Mouse (Mus musculus) olfactory bulb, adult 2 months (tissue): ENCODE results near the gene 6030445D17Rik. TPM values are rescaled to one million over a fixed set of nuclear protein-coding genes. Genes with fewer than 3 reads are reported as not detected.

ENCODE experiments used
- H3K27ac ChIP-seq: fragments of 200-500 bp; 2 replicates; pipeline ENCODE4 v1.5.1; 2012; ENCODE audit warnings: low read depth, low read length; ENCODE audit not compliant: insufficient read depth
- H3K4me1 ChIP-seq: fragments of 200-500 bp; 2 replicates; pipeline ENCODE4 v1.6.1; 2012; ENCODE audit warnings: low read length; ENCODE audit not compliant: control insufficient read depth, insufficient read depth
- H3K4me3 ChIP-seq: fragments of 200-500 bp; 2 replicates; pipeline ENCODE4 v1.5.1; 2012; ENCODE audit warnings: mild to moderate bottlenecking, low read depth, low read length, moderate library complexity; ENCODE audit not compliant: insufficient read depth
- CTCF ChIP-seq: fragments of 200-500 bp; IDR thresholded peaks from 2 replicates; pipeline ENCODE4 v1.5.1; 2012; ENCODE audit warnings: low read depth, mild to moderate bottlenecking, low read length, moderate library complexity; ENCODE audit not compliant: insufficient read depth
- POLR2A ChIP-seq: fragments of 200-500 bp; IDR thresholded peaks from 2 replicates; pipeline ENCODE4 v1.6.1; 2012; ENCODE audit warnings: mild to moderate bottlenecking, low read depth, low read length, moderate library complexity; ENCODE audit not compliant: insufficient read depth
- WGBS: fragments of 180-500 bp; shearing (Covaris S2); methylation state at CpG from one replicate; pipeline ENCODE4 v1.1.7; 2018; 5-methylcytosine and 5-hydroxymethylcytosine counted together
- polyA plus RNA-seq: library from polyadenylated mRNA; stranded (reverse); fragments of >200 nt; gene quantifications from 2 replicates; pipeline ENCODE4 v1.2.4, GENCODE M21; 2012; ENCODE audit warnings: low replicate concordance; ENCODE audit not compliant: missing spikeins, insufficient read depth, insufficient read length

The 6030445D17Rik gene
- not detected in 2 replicates for polyA plus RNA-seq

DNA sequence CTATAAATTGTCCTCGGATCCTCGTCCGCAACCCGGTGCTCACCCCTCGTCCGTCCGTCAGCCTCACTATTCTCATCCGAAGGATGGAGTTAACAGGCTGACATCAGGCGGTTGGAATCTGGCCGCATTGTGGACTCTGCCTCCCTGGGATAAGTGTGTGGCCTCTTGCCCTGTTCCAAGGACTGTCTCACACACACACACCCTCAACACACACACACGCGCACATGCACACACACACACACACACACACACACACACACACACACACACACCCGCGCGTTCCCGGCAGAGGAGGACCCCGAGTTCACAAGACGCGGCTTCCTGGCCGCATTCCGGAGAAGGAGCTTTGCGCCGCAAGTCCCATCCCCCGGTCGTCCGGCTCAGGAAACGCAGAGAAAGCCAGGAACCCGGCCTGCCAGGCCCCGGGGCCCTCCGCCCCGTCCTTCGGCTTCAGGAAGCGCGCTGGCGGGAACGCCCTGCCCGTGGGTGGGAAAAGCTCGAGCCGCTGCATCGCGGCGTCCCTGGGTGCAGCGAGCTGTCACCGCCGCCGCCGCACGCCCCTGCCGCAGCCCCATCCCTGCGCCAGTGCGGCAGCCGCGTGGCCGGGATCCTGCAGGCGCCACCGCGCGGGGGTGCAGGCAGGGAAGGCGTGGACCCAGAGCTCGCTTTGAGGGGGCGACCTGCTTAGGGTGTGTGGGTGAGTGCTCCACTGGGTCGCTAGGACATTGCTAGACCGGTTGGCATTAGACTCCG lies at the start of gene 6030445D17Rik:
6030445D17Rik (plus strand) TSS at position 165 of the 753 bp plus-strand sequence.
- TF ChIP-seq POLR2A = 0 out of 2 replicates have a peak, but pooled peaks have one; percentile 12
- no peak for TF ChIP-seq CTCF
- 2% methylated on average over 64 of the region's 64 CpGs for WGBS
- peak within 1 kb of the TSS; percentile 73 for H3K4me3 ChIP-seq
- H3K27ac ChIP-seq = peak within 1 kb of the TSS; percentile 37
- H3K4me1 ChIP-seq = peaks cover 4% of the 10 kb centered on the region; the same call in 1 of the 2 replicates

- no peak overlapping the region for H3K27ac ChIP-seq
- H3K4me1 ChIP-seq = peaks cover 7% of the 10 kb centered on the region; the same call in 1 of the 2 replicates
- H3K4me3 ChIP-seq = no peak overlapping the region
- WGBS = 93% methylated on average over 9 of the region's 9 CpGs
- TF ChIP-seq CTCF (no peak), POLR2A (no peak)
Observed at GRCm38 (mm10) chr4:136415477-136415876, 46.6 kb upstream of the 6030445D17Rik start.

DNA sequence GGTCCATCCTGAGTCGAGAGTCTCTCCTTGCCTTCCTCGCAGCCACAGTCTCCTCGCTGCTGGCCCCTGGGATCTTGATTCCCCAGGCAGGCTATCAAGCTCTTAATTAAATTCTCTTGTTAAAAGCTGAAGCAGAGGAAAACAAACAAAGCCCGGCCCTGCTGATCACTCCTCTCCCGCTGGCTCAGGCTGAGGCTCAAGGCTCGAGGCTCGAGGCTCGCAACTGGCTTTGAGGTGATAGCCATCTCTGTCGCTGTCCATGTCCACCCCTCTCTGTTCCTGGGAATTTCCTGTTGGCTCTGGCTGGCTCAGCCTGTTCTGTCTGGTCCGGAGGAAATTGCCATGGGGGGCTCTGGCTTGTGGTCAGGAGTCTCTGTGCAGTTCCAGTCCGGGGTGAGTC lies 43.1 kb upstream of the 6030445D17Rik start:
- TF ChIP-seq CTCF = no peak
- TF ChIP-seq POLR2A = no peak
- no peak overlapping the region for H3K27ac ChIP-seq
- H3K4me3 ChIP-seq = no peak overlapping the region
- peaks cover 17% of the 10 kb centered on the region for H3K4me1 ChIP-seq
- 31% methylated on average over 11 of the region's 11 CpGs for WGBS

DNA sequence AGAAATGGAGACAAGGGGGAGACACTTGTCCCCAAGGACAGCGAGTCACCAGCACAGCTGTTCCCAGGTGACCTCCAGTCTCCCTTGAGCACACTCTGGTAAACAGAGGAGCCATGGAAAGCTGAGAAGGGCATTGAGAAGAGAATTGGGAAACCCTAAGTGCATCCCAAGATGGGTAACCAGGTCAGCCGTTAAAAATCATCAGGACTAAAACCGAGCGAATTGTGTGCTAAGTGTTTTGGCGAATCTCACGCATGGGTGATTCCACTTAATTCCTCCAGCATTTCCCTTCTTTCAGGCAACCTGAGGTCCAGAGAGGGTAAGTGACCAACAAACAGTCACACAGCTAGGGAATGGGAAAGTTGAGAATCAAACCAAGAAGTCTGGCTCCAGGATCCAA lies 42.7 kb upstream of the 6030445D17Rik start:
- peaks cover 21% of the 10 kb centered on the region for H3K4me1 ChIP-seq
- 67% methylated on average over 6 of the region's 6 CpGs for WGBS
- no peak overlapping the region for H3K4me3 ChIP-seq
- no peak overlapping the region for H3K27ac ChIP-seq
- TF ChIP-seq POLR2A = no peak
- TF ChIP-seq CTCF = no peak

GRCm38 (mm10) chr4:136423224-136423623 lies 38.8 kb upstream of the 6030445D17Rik start, which contains the start of gene Htr1d:
TSS of gene Htr1d (plus strand) at chr4:136423524.
- Histone ChIP-seq H3K27ac (no peak within 1 kb of the TSS), H3K4me1 (peaks cover 28% of the 10 kb centered on the region), H3K4me3 (peak within 1 kb of the TSS; percentile 40)
- 82% methylated on average over 9 of the region's 9 CpGs for WGBS
- no peak for TF ChIP-seq POLR2A
- no peak for TF ChIP-seq CTCF

DNA sequence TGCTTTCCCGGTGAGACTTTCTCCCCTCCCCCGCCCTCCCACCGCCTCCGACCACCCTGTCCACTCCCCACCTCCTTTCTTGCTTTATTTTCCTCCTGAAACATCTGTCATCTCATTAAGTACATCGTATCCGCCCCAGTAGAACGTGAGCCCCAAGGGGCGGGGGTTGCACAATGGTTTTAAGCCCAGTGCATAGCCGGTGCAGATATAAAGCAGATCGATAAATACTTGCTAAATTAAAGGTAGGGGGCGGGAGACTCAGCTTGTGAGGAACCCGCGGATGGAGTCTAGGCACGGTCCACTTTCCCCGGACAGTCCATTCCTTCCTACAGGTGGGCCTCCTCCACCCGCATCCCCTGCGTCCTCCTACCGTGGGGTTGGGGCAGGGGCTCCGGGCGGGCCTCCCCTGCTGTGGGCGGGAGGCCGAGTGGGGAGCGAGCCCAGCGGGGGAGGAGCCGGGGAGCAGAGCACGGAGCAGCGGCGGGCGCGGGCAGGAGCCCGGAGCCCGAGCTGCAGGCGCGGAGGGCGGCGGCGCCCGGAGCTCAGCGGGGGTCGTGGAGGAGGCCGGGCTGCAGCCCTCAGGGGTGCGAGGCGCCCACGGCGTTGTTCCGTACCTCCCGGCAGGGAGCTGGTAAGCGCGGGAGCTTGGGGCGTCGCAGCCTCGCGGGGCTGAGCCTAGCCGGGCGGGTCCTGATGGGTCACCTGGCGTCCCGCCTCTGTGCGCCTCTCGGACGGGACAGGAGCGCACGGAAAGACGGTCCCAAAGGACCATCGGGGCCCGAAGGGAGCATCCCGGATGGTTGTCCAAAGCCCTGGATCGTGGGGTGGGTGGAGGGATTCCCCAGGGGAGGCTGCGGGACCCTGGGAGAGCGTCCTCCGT lies 37.7 kb upstream of the 6030445D17Rik start:
- 1% methylated on average over 68 of the region's 70 CpGs for WGBS

DNA sequence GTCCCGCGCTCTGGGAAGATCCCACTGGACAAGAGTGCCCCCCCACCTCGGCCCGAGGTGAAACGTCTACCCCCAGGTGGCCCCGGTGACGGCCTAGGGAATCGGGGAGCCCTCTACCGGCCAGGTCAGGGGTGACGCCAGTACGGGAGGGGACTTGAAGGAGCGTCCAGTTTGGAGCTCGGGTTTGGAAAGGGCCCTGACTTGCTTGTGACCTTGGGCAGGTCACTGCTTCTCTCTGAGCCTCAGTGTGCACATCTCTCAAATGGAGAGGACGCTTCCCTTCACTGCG lies 37.1 kb upstream of the 6030445D17Rik start:
- TF ChIP-seq CTCF (no peak; the same call in 1 of the 2 replicates), POLR2A (no peak)
- Histone ChIP-seq H3K27ac (no peak overlapping the region), H3K4me3 (peak overlapping the region; percentile 40), H3K4me1 (peaks cover 21% of the 10 kb centered on the region)
- 6% methylated on average over 15 of the region's 15 CpGs for WGBS

More for the DNA sequence above, 37.7 kb upstream of the 6030445D17Rik start:
- TF ChIP-seq CTCF (no peak), POLR2A (no peak)
- peak overlapping the region; percentile 40 for H3K4me3 ChIP-seq
- no peak overlapping the region for H3K27ac ChIP-seq
- H3K4me1 ChIP-seq = peaks cover 21% of the 10 kb centered on the region

GRCm38 (mm10) chr4:136430609-136431375 lies 31.3 kb upstream of the 6030445D17Rik start:
- 47% methylated on average over 11 of the region's 11 CpGs for WGBS
- H3K27ac ChIP-seq = no peak overlapping the region
- TF ChIP-seq CTCF (no peak), POLR2A (no peak)
- no peak overlapping the region for H3K4me3 ChIP-seq
- H3K4me1 ChIP-seq = no peaks in the 10 kb centered on the region

GRCm38 (mm10) chr4:136431376-136431693 lies 30.7 kb upstream of the 6030445D17Rik start:
- TF ChIP-seq POLR2A (no peak), CTCF (no peak)
- Histone ChIP-seq H3K4me1 (no peaks in the 10 kb centered on the region), H3K27ac (no peak overlapping the region), H3K4me3 (no peak overlapping the region)
- WGBS = 19% methylated on average over 3 of the region's 3 CpGs
